Mouse (Mus musculus): ENCODE measurements around the gene Prap1. TPM values are rescaled to one million over a fixed set of nuclear protein-coding genes. Genes with fewer than 3 reads are reported as not detected.

Prap1 gene
- 1.5 TPM in 1 of 2 replicates, not detected in the other for polyA plus RNA-seq (2012; rRNA removed)

GRCm38 (mm10) chr7:140092924-140093528 is at the start of gene Prap1:
TSS of gene Prap1 (plus strand) at chr7:140093395.

DNA sequence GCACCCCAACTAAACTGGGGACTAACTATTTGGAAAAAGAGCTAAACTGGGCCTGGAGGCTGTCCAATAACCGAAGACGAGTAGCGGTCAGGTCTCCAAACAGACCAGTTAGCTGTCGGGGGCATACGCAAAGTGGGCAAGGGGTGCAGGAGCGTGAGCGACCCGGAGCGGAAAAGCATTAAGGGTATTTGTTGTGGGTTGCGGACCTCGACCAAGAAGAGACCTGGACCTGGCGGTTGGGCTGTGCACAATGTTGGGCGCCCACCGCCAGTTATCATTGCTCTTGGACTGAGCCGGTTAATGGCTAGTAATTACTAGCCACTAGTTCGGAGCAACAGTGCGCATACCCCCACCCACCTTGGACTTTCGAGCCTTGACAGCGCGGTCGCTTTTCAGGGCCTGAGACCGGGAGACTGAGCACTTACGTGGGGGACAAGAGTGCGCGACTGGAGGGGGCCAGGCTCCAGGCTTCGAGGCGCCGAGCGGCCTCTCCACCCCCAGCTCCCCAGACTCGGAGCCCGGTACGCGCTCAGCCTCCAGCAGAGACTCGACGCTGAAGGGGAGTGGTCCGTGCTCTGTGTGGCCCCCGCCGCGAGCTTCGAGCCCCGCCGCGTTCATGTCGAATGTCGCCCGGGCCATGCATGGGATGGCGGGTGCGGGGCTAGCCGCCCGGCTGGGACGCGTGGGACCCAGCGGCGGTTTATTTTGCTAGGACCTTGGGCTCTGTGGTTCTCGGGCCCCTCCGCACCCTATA is 44.7 kb upstream of the Prap1 start, which contains the start of gene Msx3:
Gene Msx3, minus strand, starts transcription at position 729 of the 754 bp plus-strand sequence.

GRCm38 (mm10) chr7:140082242-140082678 is 10.9 kb upstream of the Prap1 start, which contains the start of gene Caly:
TSS of gene Caly (minus strand) at chr7:140082548.

GRCm38 (mm10) chr7:140101993-140102860 is 9.0 kb downstream of the Prap1 start, which contains the start of gene Fuom:
TSS of gene Fuom (minus strand) at chr7:140102441.

GRCm38 (mm10) chr7:140115583-140116328 is 22.6 kb downstream of the Prap1 start, which contains the start of gene Paox:
TSS of gene Paox (plus strand) at chr7:140115799.

DNA sequence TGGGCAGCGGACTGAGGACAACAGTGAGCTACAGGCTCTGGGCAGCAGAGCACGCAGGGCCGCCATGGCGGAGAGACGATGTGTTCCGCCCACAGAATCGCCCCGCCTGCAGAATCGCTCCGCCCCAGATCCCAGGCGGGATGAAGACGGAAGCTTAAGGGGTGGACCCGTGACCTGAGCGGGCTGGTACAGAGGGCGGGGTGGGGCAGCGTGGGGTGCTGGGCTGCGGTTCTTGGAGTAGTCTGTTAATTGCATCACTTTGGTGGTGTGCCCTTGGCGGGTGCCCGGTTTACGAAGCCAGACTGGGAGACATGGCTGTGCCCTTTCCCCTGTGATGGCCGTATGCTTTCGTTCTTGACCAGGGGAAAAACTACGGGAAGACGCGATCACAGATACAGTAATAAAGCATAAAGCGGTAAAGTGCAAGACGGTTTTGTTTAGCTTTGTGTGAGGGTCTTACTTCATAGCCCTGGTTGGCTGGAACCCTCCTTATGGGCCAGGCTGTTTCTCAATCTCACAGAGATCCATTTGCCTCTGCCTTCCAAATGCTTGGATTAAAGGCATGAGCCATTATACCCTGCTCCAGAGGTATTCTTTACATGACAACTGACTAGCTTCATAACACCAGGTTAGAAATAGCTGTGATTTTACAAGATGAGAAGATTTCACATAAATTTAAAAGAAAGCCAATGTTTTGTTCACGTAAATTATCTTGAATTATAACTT is 23.3 kb downstream of the Prap1 start, which contains the start of gene Echs1:
Gene Echs1, minus strand, starts transcription at position 148 of the 726 bp plus-strand sequence.

GRCm38 (mm10) chr7:140137135-140138020 is 44.2 kb downstream of the Prap1 start, which contains the start of gene Mtg1:
TSS of gene Mtg1 (plus strand) at chr7:140137564.

Other genes with a start within 250 kb of the Prap1 start
- gene Kndc1, start 198.7 kb upstream of the Prap1 start, polyA plus RNA-seq (2012; rRNA removed) = 1.1 and 1.2 TPM in 2 replicates
- gene Utf1, start 149.6 kb upstream of the Prap1 start, polyA plus RNA-seq (2012; rRNA removed) = 0.04 and 0.30 TPM in 2 replicates
- gene 6430531B16Rik, start 114.6 kb upstream of the Prap1 start, polyA plus RNA-seq (2012; rRNA removed) = 0.48 and 0.53 TPM in 2 replicates
- 9.3 and 9.4 TPM in 2 replicates for gene Adam8, start 100.8 kb upstream of the Prap1 start, polyA plus RNA-seq (2012; rRNA removed)
- gene Zfp511, start 57.0 kb upstream of the Prap1 start, polyA plus RNA-seq (2012; rRNA removed) = 51.6 and 53.6 TPM in 2 replicates
- gene Tubgcp2, start 56.7 kb upstream of the Prap1 start, polyA plus RNA-seq (2012; rRNA removed) = 47.7 and 68.0 TPM in 2 replicates
- 10.2 and 11.3 TPM in 2 replicates for gene Msx3, start 44.3 kb upstream of the Prap1 start, polyA plus RNA-seq (2012; rRNA removed)
- 6.7 and 10.7 TPM in 2 replicates for gene Caly, start 10.8 kb upstream of the Prap1 start, polyA plus RNA-seq (2012; rRNA removed)
- 20.8 and 23.8 TPM in 2 replicates for gene Fuom, start 9.0 kb downstream of the Prap1 start, polyA plus RNA-seq (2012; rRNA removed)
- gene Paox, start 22.4 kb downstream of the Prap1 start, polyA plus RNA-seq (2012; rRNA removed) = 8.5 and 9.3 TPM in 2 replicates
- gene Echs1, start 23.1 kb downstream of the Prap1 start, polyA plus RNA-seq (2012; rRNA removed) = 94.1 and 116 TPM in 2 replicates
- 31.4 and 49.2 TPM in 2 replicates for gene Mtg1, start 44.2 kb downstream of the Prap1 start, polyA plus RNA-seq (2012; rRNA removed)
- gene Sprn, start 61.5 kb downstream of the Prap1 start, polyA plus RNA-seq (2012; rRNA removed) = 0.80 and 0.83 TPM in 2 replicates
- gene Olfr522, start 71.4 kb downstream of the Prap1 start, polyA plus RNA-seq (2012; rRNA removed) = not detected in 2 replicates
- gene Olfr523, start 79.8 kb downstream of the Prap1 start, polyA plus RNA-seq (2012; rRNA removed) = not detected in 2 replicates
- not detected in 2 replicates for gene Olfr524, start 112.6 kb downstream of the Prap1 start, polyA plus RNA-seq (2012; rRNA removed)
- gene Cd163l1, start 124.9 kb downstream of the Prap1 start, polyA plus RNA-seq (2012; rRNA removed) = 0.04 TPM in 1 of 2 replicates, not detected in the other
- not detected in 2 replicates for gene 5830411N06Rik, start 153.9 kb downstream of the Prap1 start, polyA plus RNA-seq (2012; rRNA removed)
- gene Olfr525, start 227.5 kb downstream of the Prap1 start, polyA plus RNA-seq (2012; rRNA removed) = not detected in 2 replicates
- not detected in 2 replicates for gene Olfr527, start 240.6 kb downstream of the Prap1 start, polyA plus RNA-seq (2012; rRNA removed)

Data from central nervous system, embryonic 11.5 days (tissue).